Mouse (Mus musculus) gastrocnemius, postnatal 4 days (tissue): ENCODE measurements around the gene Nxph3. TPM values are rescaled to one million over a fixed set of nuclear protein-coding genes. Genes with fewer than 3 reads are reported as not detected.
A peak's percentile ranks its signal among the peaks of the same experiment; 100 is the strongest.
"Not testable (repeated sequence)": the region's sequence is repeated elsewhere in the genome, so short reads cannot be mapped to it uniquely, and the experiment has no call there.

Experiments
- DNase-seq, 2 experiments: peaks; one replicate each; pipeline ENCODE4 v3.0.0; 2021 to 2022; ENCODE audit warnings: low spot score in 2 of 2, mixed read lengths in 2 of 2
- total RNA-seq, 2 experiments: library from RNA; stranded (reverse); gene quantifications; 2 replicates each; pipeline ENCODE4 v1.2.3; 2021

Nxph3 gene
- total RNA-seq, 2 experiments from 2014 or later: 1.3 to 1.8 TPM

DNA sequence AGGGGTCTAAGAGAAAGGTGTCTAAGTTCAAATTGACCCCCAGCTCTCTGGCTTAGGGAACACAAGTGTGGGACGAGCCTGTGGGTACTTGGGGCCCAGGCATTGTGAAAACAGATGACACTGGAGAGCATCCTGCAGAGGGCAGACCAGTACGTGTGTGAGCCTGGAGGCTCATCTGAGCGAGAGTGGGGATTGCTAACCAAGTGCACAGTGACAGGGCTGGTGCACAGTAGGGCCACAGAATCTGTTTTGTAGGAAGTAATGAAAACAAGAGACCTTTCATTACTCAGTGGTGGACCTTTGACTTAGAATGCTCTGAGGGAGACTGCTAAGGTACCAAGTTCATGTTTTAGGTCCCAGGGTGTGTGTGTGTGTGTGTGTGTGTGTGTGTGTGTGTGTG lies 5.6 kb upstream of the Nxph3 start:
- DNase-seq: peak in 1 of 2 experiments; percentile 6

DNA sequence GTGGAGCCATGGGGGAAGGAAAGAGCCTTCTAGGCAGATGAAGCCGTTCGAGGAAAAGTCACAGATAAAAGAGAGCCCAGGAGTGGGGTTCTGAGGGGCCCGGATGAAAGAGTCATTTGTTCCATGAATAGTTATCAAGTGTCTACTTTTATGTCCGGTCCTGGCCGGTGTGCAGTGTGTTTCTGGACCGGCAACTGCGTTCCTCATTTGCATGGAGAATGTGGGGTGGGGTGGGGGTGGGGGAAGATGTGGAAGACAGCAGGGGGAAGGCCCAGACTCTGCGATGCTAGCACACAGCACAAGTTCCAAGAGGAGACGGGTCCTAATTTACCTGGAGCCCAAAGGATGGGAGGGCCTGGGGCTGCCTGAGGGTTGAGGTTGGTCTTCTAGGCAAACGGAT lies 4.9 kb upstream of the Nxph3 start:
- DNase-seq: no peak

DNA sequence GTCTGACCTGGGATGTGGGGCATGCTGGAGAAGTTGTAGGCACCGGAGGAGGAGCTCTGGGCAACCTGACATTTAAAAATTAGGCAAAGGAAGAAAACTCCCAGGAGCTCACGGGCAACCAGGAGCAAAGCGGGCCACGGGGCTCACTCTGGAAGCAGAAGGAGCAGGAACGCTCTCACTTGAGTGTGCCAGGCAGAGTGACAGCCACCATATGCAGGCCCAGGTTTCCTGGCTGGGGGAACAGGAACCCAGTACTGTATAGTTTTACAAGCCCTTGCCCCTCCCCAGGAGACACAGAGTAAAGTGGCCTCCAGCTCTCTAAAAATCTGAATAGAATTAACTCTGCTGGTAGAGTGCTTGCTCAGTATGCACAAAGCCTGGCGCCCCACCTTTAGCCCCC lies 2.8 kb upstream of the Nxph3 start:
- DNase-seq: no peak

DNA sequence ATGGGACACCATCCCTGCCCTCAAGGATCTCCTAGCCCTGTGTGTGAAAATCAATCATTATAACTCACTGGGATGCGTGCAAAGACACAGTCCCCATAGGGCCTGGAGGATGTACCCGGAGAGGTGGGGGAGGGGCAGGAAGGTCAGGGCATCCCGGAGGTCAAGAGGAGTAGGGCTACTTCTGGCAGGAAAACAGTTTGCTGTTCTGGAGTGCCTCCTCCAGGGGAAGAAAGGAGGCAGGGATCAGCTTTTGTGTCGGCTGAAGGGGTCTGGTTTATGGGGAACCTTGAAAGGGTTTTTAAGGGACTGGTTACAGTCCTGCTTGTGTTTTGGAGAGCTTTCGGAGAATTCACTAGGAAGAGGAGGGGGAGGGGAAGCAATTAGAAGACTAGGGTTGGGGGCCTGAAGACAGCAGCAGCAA lies 2.1 kb upstream of the Nxph3 start:
- no peak for DNase-seq

DNA sequence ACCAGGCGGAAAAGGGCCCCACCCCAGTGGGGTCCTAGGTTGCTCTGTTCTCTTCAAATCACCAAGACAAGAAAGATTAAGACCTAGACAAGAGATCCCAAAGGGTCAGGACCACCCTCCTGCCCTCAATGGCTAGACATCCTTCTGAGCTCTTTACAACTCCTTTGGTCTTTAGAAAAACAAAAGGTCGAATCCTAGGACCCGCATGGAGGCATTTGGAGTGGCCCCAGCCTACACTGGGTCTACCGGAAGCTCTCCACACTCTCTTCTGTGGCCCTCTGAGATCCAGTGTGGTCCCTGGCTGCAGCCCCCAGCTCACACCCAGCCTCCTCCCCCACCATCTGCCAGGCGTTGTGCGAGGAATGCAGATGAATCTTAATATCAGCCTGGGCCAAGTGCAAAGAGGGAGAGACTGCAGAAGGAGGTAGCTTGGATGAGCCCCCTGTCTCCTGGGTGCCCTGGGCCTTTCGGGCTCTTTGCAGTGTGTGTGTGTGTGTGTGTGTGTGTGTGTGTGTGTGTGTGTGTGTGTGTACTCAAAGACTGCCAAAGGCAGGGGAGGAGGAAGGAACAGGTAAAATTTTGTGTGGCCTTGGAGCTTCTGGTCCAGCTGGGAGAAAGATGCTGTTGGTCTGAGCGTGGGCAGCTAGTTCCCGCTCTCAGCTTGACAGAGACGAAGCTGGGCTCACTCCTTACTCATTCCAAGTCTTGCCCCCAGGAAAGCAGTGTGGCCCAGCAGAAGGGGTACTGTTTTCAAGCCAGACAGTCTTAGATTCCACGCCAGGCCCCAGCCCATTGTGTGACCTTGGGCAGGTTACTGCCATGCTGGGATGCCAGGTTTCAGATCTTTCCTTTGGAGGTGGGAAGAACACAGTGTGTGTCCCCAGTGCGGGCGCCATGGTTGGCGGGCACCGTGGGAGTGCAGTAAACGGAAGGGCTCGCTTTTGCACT lies 1.3 kb upstream of the Nxph3 start:
- DNase-seq: no peak

DNA sequence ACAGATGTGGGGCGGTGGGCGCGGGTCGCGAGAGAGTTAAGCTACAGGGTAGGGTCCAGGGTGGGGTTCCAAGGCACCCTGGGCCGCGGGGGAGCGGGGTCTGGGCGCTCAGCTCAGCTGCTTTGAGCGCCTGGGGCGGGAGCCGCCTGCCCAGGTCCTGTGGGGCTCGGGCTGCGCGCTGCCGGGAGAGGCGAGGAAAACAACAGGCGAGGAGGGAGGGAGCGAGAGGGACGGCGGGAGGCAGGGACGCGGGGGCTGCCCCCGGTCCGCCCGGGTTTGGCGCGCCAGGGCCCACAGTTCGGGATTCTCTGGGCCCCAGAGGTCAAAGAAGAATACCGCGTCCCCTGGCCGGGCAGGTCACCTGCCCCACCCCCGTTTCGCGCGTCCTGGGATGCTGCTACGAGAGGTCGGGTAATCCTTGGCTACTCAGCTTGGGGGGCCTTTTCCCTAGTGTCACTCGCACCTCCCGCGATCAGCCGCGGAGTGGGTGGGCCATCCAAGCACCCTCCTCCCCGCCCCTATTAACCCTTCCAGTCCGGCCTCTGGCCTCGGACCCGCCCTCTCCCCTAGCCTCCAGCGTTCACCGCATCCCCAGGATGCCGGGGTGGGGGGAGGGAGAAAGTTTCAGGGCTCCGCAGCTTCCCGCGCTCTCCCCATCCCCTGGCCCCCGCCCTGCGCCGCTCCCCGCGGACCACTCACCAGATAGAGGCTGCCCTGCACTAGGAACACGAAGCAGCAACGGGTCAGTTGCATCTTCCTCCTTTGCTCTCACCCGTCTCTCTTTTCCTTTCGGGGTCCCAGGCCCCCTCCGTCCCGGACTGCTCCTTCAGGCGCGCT lies 691 bp downstream of the Nxph3 start:
- DNase-seq: peak in 1 of 2 experiments; percentile 38

DNA sequence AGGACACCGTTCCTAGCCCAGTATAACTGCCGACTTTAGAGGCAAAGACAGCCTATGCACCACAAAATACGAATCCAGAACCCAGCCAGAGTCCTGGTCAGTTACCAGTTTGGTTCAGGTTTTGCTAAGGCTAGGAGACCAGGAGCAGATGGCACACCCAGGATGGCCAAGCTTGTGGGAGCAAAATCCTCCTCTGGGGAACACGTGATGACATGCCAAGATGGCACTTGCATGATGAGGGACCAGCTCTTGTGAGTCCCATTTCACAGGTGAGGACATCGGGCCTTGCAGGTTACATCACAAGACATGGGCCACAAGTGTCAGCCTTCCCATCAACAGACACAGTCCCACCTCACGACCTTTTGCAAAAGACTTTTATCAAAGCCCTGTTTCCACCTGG lies 2.0 kb downstream of the Nxph3 start:
- no peak for DNase-seq

DNA sequence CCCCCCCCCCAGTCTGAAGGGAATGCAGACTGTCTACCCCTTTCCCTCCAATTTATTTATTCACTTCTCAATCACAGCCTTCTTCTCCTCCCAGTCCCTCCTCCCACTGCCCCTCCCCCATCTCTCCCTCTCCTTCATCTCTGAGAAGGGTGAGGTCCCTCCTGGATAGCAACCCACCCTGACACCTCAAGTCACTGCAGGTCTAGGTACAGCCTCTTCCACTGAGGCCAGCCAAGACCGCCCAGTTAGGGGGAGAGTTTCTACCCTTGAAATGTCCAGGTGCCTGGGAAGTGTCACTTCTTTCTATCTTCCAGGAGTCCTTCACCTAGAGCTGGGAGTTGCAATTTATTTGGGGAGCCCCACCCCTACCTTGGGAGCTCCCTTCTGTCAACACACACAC lies 2.5 kb downstream of the Nxph3 start:
- DNase-seq: no peak

DNA sequence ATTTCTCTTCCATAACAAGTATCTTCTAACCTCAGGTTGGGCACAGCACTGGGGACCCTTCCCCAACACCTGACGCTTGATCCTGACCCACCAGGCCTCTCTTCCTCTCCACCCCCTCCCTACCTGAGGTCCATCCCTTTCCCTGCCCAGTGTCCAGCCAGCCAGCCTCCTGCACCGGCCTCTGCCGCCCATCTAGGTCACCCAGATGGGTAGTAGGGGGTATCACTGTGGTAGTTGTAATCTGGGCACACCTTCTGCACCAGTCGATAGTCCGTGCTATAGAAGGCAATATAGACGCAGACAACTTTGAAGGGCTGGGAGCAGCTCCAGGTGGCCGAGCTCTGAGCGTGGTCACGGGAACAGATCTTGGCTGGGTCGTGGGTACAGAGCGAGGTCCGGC lies 3.7 kb downstream of the Nxph3 start:
- DNase-seq: no peak

DNA sequence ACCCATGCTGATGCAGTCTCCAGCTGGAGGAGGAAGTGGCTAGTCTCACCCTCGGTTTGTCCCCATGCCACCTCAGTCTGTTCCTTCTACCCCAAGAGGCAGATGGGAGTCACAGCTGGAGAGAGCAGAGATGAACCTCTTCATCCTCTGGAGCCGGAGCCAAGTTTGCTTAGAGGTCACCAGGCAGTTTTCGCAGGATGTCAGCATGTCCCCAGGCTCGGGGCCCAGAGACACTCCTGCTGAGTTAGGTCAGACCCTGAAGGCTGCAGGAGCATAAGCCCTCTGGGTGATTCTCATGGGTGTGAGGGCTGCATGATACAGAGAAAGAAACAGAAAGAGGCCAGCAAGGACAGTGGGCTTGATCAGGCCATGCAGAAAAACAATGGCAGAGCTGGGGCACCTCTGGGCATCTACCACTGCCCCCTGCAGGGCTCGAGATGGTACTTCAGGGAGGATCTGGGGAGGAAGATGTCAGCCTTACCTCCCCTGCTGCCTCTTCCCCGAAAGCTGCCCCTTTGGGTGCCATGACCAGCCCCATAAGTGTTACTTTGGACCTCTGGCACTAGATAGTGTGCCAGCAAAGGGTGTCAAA lies 5.1 kb downstream of the Nxph3 start:
- DNase-seq: no peak

DNA sequence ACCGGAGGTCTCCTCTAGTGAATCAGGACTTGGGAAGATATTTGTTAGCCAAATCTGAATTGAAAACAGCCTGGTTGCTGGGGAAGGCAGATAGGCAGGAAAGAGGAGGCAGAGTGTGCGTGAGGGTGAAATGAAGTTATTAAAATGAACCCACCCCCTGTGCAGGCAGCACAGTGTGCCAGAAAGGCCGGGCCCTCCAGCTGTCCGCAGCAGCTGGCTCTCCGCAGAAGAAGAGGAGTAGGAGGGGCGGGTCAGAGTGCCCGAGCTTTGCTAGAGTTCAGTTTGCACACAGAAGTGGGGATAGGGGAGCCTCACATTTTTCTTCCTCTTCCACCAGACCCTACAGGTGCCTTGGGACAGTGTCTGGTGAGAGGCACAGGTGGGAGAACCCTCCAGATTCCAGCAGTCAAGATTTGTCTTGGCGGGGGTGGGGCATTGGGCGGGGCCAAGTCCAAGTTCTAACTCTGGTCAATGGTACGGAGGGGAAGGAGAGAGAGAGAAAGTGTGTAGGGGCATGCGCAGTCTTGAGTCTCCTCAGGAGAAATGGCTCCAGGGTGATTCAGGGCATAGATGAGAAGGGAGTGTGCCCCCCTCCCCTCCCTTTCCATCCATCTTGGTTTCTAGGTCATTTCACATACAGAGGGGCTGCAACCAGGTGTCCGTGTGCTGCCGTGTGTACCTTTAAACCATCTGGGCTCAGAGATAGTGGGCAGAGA lies 6.0 kb downstream of the Nxph3 start:
- peak in 1 of 2 experiments; percentile 42 for DNase-seq

DNA sequence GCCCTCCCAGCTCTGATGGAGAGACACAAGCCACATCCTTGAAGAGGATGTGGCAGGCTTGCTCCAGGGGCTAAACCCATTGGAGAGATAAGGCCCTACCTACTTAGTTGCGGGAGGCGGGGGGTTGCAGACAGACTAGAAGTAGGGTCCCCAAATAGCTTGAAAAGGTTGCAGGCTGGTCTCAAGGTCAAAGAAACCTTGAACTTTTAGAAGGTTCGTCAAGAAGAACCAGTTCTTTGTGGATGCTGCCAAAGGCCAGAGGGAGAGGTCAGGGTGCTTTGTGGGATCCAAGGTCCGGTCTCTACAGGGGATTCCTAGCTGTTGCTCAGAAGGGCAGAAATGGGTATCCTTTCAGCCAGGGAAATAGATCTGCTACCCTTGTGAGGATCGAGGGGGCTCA lies 6.6 kb downstream of the Nxph3 start:
- DNase-seq: no peak

DNA sequence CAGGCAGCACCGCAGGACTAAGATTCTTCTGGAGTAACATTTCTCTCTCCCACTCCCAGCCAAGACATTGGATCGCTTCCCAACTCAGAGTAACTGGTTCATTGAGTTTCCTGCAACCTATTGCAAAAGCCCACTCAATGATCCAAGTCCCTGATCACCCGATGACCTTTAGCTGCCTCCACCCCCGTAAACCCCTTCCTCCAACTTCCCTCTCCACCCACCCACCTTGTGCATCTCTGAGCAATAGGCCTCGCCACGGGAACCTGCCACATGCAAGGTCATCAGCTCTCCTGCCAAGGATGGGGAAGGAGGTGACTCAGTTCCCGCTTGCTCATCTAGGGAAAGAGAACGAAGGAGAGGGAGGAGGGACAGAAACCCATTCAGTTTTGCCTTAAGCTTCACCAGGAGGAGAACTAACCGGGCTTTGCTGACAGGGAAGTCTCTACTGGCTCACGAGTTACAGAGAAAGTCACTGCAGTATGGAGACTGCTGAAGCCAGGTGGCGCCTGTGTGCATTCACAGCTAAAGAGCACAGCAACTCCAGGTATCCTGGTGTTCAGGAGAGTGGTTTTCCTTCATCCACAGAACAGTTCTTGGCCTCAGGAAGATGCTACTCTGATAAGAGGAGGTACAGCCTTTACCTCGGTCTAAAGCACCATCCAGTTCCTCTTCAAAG lies 7.2 kb downstream of the Nxph3 start:
- no peak for DNase-seq

DNA sequence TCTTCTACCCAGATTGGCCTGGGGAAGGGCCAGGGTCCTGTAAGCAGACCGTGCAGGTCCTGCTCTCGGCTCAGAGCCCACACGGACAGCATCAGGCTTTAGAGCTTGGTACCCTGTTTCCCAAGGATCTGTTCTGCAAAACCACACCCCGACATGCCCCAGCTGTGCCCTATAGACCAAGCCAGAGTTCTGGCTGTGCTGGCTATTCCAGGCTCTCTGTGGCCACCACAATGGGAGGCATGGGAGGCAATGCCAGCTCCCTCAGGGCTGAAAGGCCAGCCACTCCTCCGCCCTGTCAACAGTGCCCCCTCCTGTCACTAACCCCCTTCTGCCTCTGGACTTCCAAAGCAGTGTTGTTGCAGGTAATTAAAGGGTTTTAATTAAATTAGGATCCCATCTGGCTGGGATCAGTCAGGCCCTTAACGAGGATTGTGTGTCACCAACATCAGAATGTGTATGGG lies 10.1 kb downstream of the Nxph3 start:
- DNase-seq: no peak

DNA sequence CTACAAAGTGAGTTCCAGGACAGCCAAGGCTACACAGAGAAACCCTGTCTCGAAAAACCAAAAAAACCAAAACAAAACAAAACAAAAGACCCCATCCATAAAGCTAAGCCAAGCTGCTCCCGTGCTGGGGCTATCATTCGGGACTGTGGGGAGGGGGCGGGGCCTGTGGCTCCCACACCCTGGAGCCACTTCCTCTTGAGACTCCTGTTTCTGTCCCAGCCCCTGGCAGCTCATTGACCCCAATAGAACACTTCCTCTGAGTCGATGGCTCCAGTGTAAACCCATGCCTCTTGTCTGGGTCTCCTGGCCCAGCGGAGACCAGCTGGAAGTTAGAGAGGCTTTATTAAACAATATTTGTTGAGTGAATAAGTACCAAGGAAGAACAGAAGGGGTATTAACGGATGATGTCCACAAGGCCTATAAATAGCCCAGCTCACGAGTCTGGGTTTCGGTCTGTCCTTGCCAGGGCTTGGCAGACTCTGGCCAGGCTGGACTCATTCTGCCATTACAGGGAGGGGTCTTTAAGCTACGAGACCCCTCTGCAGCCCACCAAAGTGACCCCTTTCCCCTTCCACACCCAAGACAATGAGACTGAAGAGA lies 10.7 kb downstream of the Nxph3 start:
- no peak for DNase-seq

DNA sequence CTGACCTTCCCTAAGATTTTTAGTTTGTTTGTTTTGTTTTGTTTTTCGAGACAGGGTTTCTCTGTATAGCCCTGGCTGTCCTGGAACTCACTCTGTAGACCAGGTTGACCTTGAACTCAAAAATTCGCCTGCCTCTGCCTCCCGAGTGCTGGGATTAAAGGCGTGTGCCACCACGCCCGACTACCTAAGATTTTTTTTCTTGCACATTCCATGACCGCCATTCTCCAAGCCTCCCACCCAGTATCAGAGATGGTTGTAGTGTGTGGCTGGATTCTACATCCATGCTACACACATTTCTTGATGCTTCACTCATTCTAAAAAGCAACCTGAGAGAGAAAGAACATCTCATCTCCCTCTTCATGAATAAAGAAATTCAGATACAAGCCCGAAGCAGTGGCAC lies 12.5 kb downstream of the Nxph3 start:
- not testable (repeated sequence) for DNase-seq

DNA sequence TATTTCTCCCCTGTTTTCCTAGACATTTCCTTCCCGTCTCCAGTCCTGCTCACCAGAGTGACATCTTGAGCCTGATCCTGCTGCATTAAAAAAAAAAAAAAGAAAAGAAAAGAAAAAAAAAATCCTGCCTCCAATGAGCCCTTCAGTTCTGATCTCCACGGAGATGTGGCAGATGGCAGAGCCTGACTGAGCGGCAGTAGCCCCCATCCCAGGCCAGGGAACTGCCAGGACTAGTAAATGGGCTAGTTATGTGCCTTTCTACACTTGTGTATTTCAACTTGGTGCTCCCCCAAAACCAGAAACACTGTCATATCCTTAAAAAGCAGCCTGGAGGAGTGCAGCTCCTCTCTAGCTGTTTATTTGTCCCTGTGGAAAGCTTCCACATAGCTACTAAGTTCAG lies 13.5 kb downstream of the Nxph3 start:
- no peak for DNase-seq

DNA sequence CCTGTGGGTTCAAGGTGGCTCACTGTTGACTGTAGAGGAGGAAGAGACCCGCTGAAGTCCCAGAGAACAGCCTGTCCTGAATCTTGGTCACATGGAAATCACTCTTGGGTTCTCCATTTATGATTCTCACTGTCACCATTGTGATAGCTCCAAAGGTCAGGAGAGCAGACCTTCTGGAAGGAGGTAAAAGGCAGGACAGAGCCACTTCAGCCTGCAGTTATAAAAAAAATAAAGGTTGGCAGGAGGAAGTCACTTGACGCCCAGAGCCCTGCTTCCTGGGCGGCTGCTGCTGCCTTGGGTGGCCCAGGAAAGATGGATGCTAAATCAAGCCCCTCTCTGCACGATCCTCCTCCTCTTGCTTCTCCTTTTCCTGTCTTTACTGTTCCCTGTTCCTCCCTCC lies 14.0 kb downstream of the Nxph3 start:
- no peak for DNase-seq

DNA sequence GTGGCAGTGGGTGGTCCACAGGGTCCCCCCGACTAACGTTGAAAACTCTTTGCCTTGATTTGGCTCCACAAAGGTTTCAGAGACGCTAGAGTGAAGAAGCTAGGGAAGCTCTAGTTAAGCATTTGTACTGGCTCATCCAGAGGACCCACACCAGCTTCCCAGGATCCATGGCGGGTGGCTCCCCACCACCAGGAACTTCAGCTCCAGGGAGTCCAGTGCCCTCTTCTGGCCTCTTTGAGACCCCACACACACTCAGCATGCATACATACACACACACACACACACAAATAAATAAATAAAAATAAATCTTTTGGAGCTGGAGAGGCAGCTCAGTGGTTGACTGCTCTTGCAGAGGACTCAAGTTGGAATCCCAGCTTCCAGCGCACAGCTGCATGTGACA lies 16.4 kb downstream of the Nxph3 start:
- DNase-seq: no peak

DNA sequence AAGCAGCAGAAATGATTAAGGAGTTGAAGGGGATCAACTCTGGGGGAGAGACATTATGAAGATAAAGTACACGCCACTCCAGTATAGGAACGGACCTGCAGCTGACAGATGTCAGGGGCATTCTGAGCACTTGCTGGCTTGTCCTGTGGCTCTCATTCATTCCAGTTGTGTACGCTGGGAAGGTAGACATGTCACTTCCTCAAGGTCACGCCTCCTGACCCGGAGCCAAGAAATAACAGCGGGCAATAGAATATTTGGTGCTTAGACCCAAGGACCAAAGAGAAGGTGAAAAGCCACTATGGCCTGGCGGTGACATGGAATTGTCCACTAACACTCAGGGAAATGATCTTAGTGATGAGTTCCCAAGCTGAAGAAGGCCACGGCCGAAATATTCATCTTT lies 18.5 kb downstream of the Nxph3 start:
- DNase-seq: no peak
